8 mouse cellular contexts compared by ENCODE assay signal in genomic region chr17:24644030-24644715, GRCm38 (mm10). TPM values are rescaled to one million over a fixed set of nuclear protein-coding genes. Genes with fewer than 3 reads are reported as not detected.
DNase-seq lines count a peak whose midpoint lies in the region; ATAC-seq lines count a peak whose summit lies in the region.

No protein-coding gene starts in this region.

- peaks cover 11% of the 10 kb centered on the region for H3K27me3 ChIP-seq in forebrain, embryonic 12.5 days
- no peaks in the 10 kb centered on the region for H3K27me3 ChIP-seq in forebrain, embryonic 15.5 days
- H3K27me3 ChIP-seq in heart, embryonic 13.5 days (replicated peaks): peaks cover 45% of the 10 kb centered on the region
- H3K27me3 ChIP-seq in midbrain, embryonic 16.5 days (ENCODE audit: control insufficient read depth, insufficient read depth, low read depth, low read length): no peaks in the 10 kb centered on the region

- no peak overlapping the region for H3K4me2 ChIP-seq in forebrain, embryonic 12.5 days
- H3K4me2 ChIP-seq in forebrain, embryonic 15.5 days (replicated peaks): no peak overlapping the region
- H3K4me2 ChIP-seq in heart, embryonic 13.5 days: peak overlapping the region; percentile 49
- no peak overlapping the region for H3K4me2 ChIP-seq in midbrain, embryonic 16.5 days (ENCODE audit: low read length)

- H3K4me3 ChIP-seq in forebrain, embryonic 12.5 days (replicated peaks): no peak overlapping the region
- H3K4me3 ChIP-seq in forebrain, embryonic 15.5 days: no peak overlapping the region
- H3K4me3 ChIP-seq in heart, embryonic 13.5 days: peak overlapping the region; percentile 12
- H3K4me3 ChIP-seq in midbrain, embryonic 16.5 days (ENCODE audit: low read depth, low read length): no peak overlapping the region

- no peaks in the 10 kb centered on the region for H3K4me1 ChIP-seq in forebrain, embryonic 12.5 days
- H3K4me1 ChIP-seq in forebrain, embryonic 15.5 days: no peaks in the 10 kb centered on the region
- H3K4me1 ChIP-seq in heart, embryonic 13.5 days: peaks cover 58% of the 10 kb centered on the region
- H3K4me1 ChIP-seq in midbrain, embryonic 16.5 days (ENCODE audit: control insufficient read depth, insufficient read depth, low read length): no peaks in the 10 kb centered on the region; the same call in 1 of the 2 replicates

- no peak overlapping the region for H3K9ac ChIP-seq in forebrain, embryonic 12.5 days
- H3K9ac ChIP-seq in forebrain, embryonic 15.5 days (replicated peaks): no peak overlapping the region
- H3K9ac ChIP-seq in heart, embryonic 13.5 days: peak overlapping the region; percentile 38
- H3K9ac ChIP-seq in midbrain, embryonic 16.5 days (ENCODE audit: low read depth, low read length): 0 out of 2 replicates have a peak overlapping the region, but pooled peaks have one; percentile 7

- no peak for ATAC-seq in forebrain, embryonic 12.5 days (ENCODE audit: low FRiP score)
- ATAC-seq in forebrain, embryonic 15.5 days (replicated peaks): no peak
- ATAC-seq in heart, embryonic 13.5 days (ENCODE audit: extremely low read depth, insufficient number of reproducible peaks, low FRiP score, low TSS enrichment): no peak
- no peak for ATAC-seq in midbrain, embryonic 16.5 days
- no peak for ATAC-seq in CD4-positive, CD25-positive, alpha-beta regulatory T cell, adult 4 months

- no peaks in the 10 kb centered on the region for H3K36me3 ChIP-seq in forebrain, embryonic 12.5 days (replicated peaks)
- no peaks in the 10 kb centered on the region for H3K36me3 ChIP-seq in forebrain, embryonic 15.5 days
- H3K36me3 ChIP-seq in heart, embryonic 13.5 days: peaks cover 38% of the 10 kb centered on the region
- H3K36me3 ChIP-seq in midbrain, embryonic 16.5 days (ENCODE audit: control insufficient read depth, insufficient read depth, low read length): 0 out of 2 replicates have a peak, but pooled peaks cover 6% of the 10 kb centered on the region

- no peaks in the 10 kb centered on the region for H3K9me3 ChIP-seq in forebrain, embryonic 12.5 days
- no peaks in the 10 kb centered on the region for H3K9me3 ChIP-seq in forebrain, embryonic 15.5 days
- H3K9me3 ChIP-seq in heart, embryonic 13.5 days: no peaks in the 10 kb centered on the region
- H3K9me3 ChIP-seq in midbrain, embryonic 16.5 days (replicated peaks; ENCODE audit: control insufficient read depth, low read length, poor library complexity, severe bottlenecking): no peaks in the 10 kb centered on the region

- DNase-seq in kidney, postnatal 4 days: peak; percentile 61 to 75
- no peak for DNase-seq in left cerebral cortex, adult 8-10 months (ENCODE audit: low spot score in 2 of 2)
- DNase-seq in cerebellum, adult 9-11 months: no peak

- WGBS in forebrain, embryonic 12.5 days: 66% methylated on average over 7 of the region's 7 CpGs
- 61% methylated on average over 7 of the region's 7 CpGs for WGBS in forebrain, embryonic 15.5 days
- WGBS in heart, embryonic 13.5 days: 34% methylated on average over 7 of the region's 7 CpGs
- 49% methylated on average over 6 of the region's 7 CpGs for WGBS in midbrain, embryonic 16.5 days

- H3K27ac ChIP-seq in forebrain, embryonic 12.5 days: peak overlapping the region; percentile 21; the same call in 1 of the 2 replicates
- no peak overlapping the region; the same call in 1 of the 2 replicates for H3K27ac ChIP-seq in forebrain, embryonic 15.5 days (replicated peaks)
- H3K27ac ChIP-seq in heart, embryonic 13.5 days (replicated peaks): peak overlapping the region; percentile 87
- peak overlapping the region; percentile 36 for H3K27ac ChIP-seq in midbrain, embryonic 16.5 days (ENCODE audit: low read length)

RNA-seq across cellular contexts. Expression of gene Slc9a3r2, which starts 6.0 kb away (rescaled TPM):
- polyA plus RNA-seq in forebrain, embryonic 12.5 days (2016; fragmentation: Nextera tagmentation; extraction: Ambion mirVana): 18.3 and 21.9 TPM in 2 replicates
- polyA plus RNA-seq in forebrain, embryonic 15.5 days (2015; fragmentation: Nextera tagmentation; extraction: Ambion mirVana): 26.7 and 27.6 TPM in 2 replicates
- polyA plus RNA-seq in heart, embryonic 13.5 days (2015; fragmentation: Nextera tagmentation; extraction: Ambion mirVana): 46.8 and 51.1 TPM in 2 replicates
- 43.3 and 43.7 TPM in 2 replicates for polyA plus RNA-seq in midbrain, embryonic 16.5 days (2015; fragmentation: Nextera tagmentation; extraction: Ambion mirVana)
- not detected for polyA plus RNA-seq in CD4-positive, CD25-positive, alpha-beta regulatory T cell, adult 4 months (2017; shearing (Covaris generic))
- total RNA-seq in left cerebral cortex, adult 8-10 months (2022): 10 to 100 TPM; 41.0 to 47.7 (median 42.0) TPM

RNA-seq across cellular contexts. Expression of gene Nthl1, which starts 11.7 kb away (rescaled TPM):
- 14.5 and 18.8 TPM in 2 replicates for polyA plus RNA-seq in forebrain, embryonic 12.5 days (2016; fragmentation: Nextera tagmentation; extraction: Ambion mirVana)
- 12.5 and 12.7 TPM in 2 replicates for polyA plus RNA-seq in forebrain, embryonic 15.5 days (2015; fragmentation: Nextera tagmentation; extraction: Ambion mirVana)
- polyA plus RNA-seq in heart, embryonic 13.5 days (2015; fragmentation: Nextera tagmentation; extraction: Ambion mirVana): 9.6 and 9.8 TPM in 2 replicates
- 9.8 and 10.0 TPM in 2 replicates for polyA plus RNA-seq in midbrain, embryonic 16.5 days (2015; fragmentation: Nextera tagmentation; extraction: Ambion mirVana)
- polyA plus RNA-seq in CD4-positive, CD25-positive, alpha-beta regulatory T cell, adult 4 months (2017; shearing (Covaris generic)): 1 to 10 TPM; 3.1 to 6.0 TPM
- 1 to 10 TPM; 5.7 to 7.0 (median 6.1) TPM for total RNA-seq in left cerebral cortex, adult 8-10 months (2022)

RNA-seq across cellular contexts. Expression of gene Tsc2, which starts 11.7 kb away (rescaled TPM):
- polyA plus RNA-seq in forebrain, embryonic 12.5 days (2016; fragmentation: Nextera tagmentation; extraction: Ambion mirVana): 78.4 and 89.3 TPM in 2 replicates
- 68.7 and 75.6 TPM in 2 replicates for polyA plus RNA-seq in forebrain, embryonic 15.5 days (2015; fragmentation: Nextera tagmentation; extraction: Ambion mirVana)
- polyA plus RNA-seq in heart, embryonic 13.5 days (2015; fragmentation: Nextera tagmentation; extraction: Ambion mirVana): 43.4 and 47.9 TPM in 2 replicates
- 72.4 and 85.0 TPM in 2 replicates for polyA plus RNA-seq in midbrain, embryonic 16.5 days (2015; fragmentation: Nextera tagmentation; extraction: Ambion mirVana)
- 10 to 100 TPM; 20.5 to 28.2 TPM for polyA plus RNA-seq in CD4-positive, CD25-positive, alpha-beta regulatory T cell, adult 4 months (2017; shearing (Covaris generic))
- 100 to 1,000 TPM; 123 to 148 (median 137) TPM for total RNA-seq in left cerebral cortex, adult 8-10 months (2022)

RNA-seq across cellular contexts. Expression of gene Npw, which starts 14.1 kb away (rescaled TPM):
- polyA plus RNA-seq in forebrain, embryonic 12.5 days (2016; fragmentation: Nextera tagmentation; extraction: Ambion mirVana): not detected in 2 replicates
- not detected in 2 replicates for polyA plus RNA-seq in forebrain, embryonic 15.5 days (2015; fragmentation: Nextera tagmentation; extraction: Ambion mirVana)
- polyA plus RNA-seq in heart, embryonic 13.5 days (2015; fragmentation: Nextera tagmentation; extraction: Ambion mirVana): not detected in 2 replicates
- polyA plus RNA-seq in midbrain, embryonic 16.5 days (2015; fragmentation: Nextera tagmentation; extraction: Ambion mirVana): 0.36 and 0.90 TPM in 2 replicates
- not detected for polyA plus RNA-seq in CD4-positive, CD25-positive, alpha-beta regulatory T cell, adult 4 months (2017; shearing (Covaris generic))
- total RNA-seq in left cerebral cortex, adult 8-10 months (2022): under 1 TPM in 1 of 4 experiments, not detected in 3; 0.63 TPM

RNA-seq across cellular contexts. Expression of gene Zfp598, which starts 25.3 kb away (rescaled TPM):
- polyA plus RNA-seq in forebrain, embryonic 12.5 days (2016; fragmentation: Nextera tagmentation; extraction: Ambion mirVana): 25.5 and 26.9 TPM in 2 replicates
- polyA plus RNA-seq in forebrain, embryonic 15.5 days (2015; fragmentation: Nextera tagmentation; extraction: Ambion mirVana): 19.1 and 20.9 TPM in 2 replicates
- 15.1 and 15.8 TPM in 2 replicates for polyA plus RNA-seq in heart, embryonic 13.5 days (2015; fragmentation: Nextera tagmentation; extraction: Ambion mirVana)
- 19.7 and 20.3 TPM in 2 replicates for polyA plus RNA-seq in midbrain, embryonic 16.5 days (2015; fragmentation: Nextera tagmentation; extraction: Ambion mirVana)
- 1 to 10 TPM; 3.7 to 5.4 TPM for polyA plus RNA-seq in CD4-positive, CD25-positive, alpha-beta regulatory T cell, adult 4 months (2017; shearing (Covaris generic))
- 10 to 100 TPM; 30.4 to 40.9 (median 36.1) TPM for total RNA-seq in left cerebral cortex, adult 8-10 months (2022)

Comparison
In these comparisons a context has a peak if more than half of its experiments do, and no peak if none do; other contexts are left out.
1. H3K9ac ChIP-seq: peak in heart, embryonic 13.5 days (single experiment) and midbrain, embryonic 16.5 days (single experiment); none in forebrain, embryonic 12.5 days (single experiment) and forebrain, embryonic 15.5 days (single experiment).
2. DNase-seq: peak in kidney, postnatal 4 days (2 of 2); none in left cerebral cortex, adult 8-10 months (0 of 2) and cerebellum, adult 9-11 months (single experiment).
3. RNA of gene Slc9a3r2, which starts 6.0 kb away (polyA plus RNA-seq): 46.8 to 51.1 TPM in heart, embryonic 13.5 days, 43.3 to 43.7 TPM in midbrain, embryonic 16.5 days, 26.7 to 27.6 TPM in forebrain, embryonic 15.5 days and 18.3 to 21.9 TPM in forebrain, embryonic 12.5 days; not detected in CD4-positive, CD25-positive, alpha-beta regulatory T cell, adult 4 months; every median in the first group is over 10 times any median in the second.